Mouse (Mus musculus): ENCODE results near the gene Vmn1r220. TPM values are rescaled to one million over a fixed set of nuclear protein-coding genes. Genes with fewer than 3 reads are reported as not detected.
"Not testable (repeated sequence)": the region's sequence is repeated elsewhere in the genome, so short reads cannot be mapped to it uniquely, and the experiment has no call there.

Gene Vmn1r220
- polyA plus RNA-seq (2015; fragmentation: Nextera tagmentation; extraction: Ambion mirVana), result not detected in 2 replicates

DNA sequence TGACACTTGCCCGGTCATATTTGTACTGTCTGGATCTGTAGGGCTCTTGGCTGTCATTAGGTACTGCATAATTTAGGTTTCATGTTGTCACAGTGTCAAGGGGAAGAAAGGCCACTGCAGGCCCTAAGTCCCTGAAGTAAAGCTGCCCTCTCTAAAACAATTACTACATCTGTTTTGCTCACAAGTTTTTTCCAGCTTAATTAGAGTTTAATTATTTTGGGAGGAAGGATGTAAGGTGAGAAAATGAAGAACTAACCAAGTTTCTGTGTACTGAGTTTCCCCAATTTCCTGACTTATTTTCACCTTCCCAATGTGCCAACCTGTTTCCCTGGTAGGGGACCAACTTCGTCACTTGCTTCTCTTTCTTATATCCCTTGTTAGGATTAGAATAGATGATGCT lies at the start of gene Vmn1r220:
Gene Vmn1r220 (minus strand): TSS at position 101 of the 400 bp plus-strand sequence.
- DNase-seq (ENCODE audit: low spot score), result no peak

- not testable (repeated sequence) for DNase-seq (ENCODE audit: low spot score)
Observed at GRCm38 (mm10) chr13:23235847-23236246, 48.1 kb upstream of the Vmn1r220 start, which contains the start of gene Vmn1r222. Gene Vmn1r222, minus strand, starts transcription at chr13:23235947.

DNA sequence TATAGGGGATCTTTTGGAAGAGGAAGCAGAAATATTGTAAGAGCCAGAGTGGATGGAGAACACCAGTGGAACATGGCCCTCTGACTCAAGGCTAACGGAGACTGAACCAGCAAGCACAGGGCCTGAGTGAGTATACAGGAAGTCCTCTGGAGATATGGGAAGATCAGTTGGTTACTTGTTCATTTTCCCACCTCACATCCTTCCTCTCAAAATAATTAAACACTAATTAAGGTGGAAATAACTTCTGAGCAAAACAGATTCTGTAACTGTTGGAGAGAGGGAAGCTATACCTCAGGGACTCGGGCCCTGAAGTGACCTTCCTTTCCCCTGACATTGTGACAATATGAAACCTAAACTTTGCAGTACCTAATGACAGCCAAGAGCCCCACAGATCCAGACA lies 26.1 kb upstream of the Vmn1r220 start, which contains the start of gene Vmn1r221:
Gene Vmn1r221 (plus strand): TSS at position 301 of the 400 bp plus-strand sequence.
- DNase-seq (ENCODE audit: low spot score), result not testable (repeated sequence)

GRCm38 (mm10) chr13:23203885-23204284 lies 16.1 kb upstream of the Vmn1r220 start:
- DNase-seq (ENCODE audit: low spot score), result not testable (repeated sequence)

- DNase-seq (ENCODE audit: low spot score), result not testable (repeated sequence)
Observed at GRCm38 (mm10) chr13:23166471-23166870, 21.3 kb downstream of the Vmn1r220 start.

DNA sequence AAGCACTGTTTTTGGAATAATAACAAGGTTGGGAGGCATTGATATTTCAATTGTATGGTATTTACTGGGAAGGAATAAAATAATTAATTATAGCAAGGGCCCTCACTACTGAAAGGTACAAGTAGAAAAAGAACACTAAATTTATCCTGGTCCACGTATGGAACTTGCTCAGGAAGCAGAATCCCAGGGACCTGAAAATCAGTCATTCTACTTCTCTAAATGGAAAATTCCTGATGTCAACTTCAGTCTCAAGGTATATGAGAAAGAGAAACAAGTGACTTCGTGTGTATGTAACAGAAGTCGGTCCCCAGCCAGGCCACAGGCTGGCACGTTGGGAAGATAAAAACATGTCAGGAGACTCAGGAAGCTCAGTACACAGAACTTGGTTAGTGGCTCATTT lies 28.8 kb downstream of the Vmn1r220 start, which contains the start of gene Vmn1r219:
Gene Vmn1r219 (plus strand): TSS at position 301 of the 400 bp plus-strand sequence.
- DNase-seq (ENCODE audit: low spot score), result no peak

GRCm38 (mm10) chr13:23157848-23158247 lies 29.9 kb downstream of the Vmn1r220 start:
- DNase-seq (ENCODE audit: low spot score), result no peak

GRCm38 (mm10) chr13:23138880-23139279 lies 48.9 kb downstream of the Vmn1r220 start:
- no peak for DNase-seq (ENCODE audit: low spot score)

DNA sequence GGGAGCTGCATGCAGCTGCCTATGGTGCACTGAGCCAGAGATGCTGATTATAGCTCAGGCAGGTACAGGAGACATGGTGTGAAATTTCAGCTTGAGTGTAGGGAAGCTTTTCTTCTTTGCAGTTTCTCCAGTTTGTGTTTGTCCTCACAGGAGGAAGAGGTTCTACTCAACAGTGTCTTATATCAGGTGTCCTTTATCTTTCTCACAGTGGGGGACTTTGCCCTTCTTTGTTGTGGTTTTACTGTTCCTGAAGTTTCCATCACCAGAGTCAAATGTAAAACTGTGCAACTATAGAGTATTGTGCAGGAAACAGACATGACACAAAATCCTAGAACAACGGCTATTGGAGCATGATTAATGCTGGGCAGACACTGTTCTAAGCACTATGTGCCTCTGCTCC lies 54.3 kb downstream of the Vmn1r220 start:
- no peak for DNase-seq (ENCODE audit: low spot score)

- no peak for DNase-seq (ENCODE audit: low spot score)
Observed at GRCm38 (mm10) chr13:23133099-23133498, 54.7 kb downstream of the Vmn1r220 start, which contains the start of gene Vmn1r218. Gene Vmn1r218, plus strand, starts transcription at chr13:23133155.

Other genes with a start within 250 kb of the Vmn1r220 start
- gene Vmn1r213, start 180.3 kb downstream of the Vmn1r220 start, polyA plus RNA-seq (2015; fragmentation: Nextera tagmentation; extraction: Ambion mirVana), result not detected in 2 replicates
- not detected in 2 replicates for gene Vmn1r214, start 157.6 kb downstream of the Vmn1r220 start, polyA plus RNA-seq (2015; fragmentation: Nextera tagmentation; extraction: Ambion mirVana)
- not detected in 2 replicates for gene Vmn1r215, start 120.0 kb downstream of the Vmn1r220 start, polyA plus RNA-seq (2015; fragmentation: Nextera tagmentation; extraction: Ambion mirVana)
- gene Vmn1r217, start 69.7 kb downstream of the Vmn1r220 start, polyA plus RNA-seq (2015; fragmentation: Nextera tagmentation; extraction: Ambion mirVana), result not detected in 2 replicates
- not detected in 2 replicates for gene Vmn1r218, start 54.8 kb downstream of the Vmn1r220 start, polyA plus RNA-seq (2015; fragmentation: Nextera tagmentation; extraction: Ambion mirVana)
- not detected in 2 replicates for gene Vmn1r219, start 28.7 kb downstream of the Vmn1r220 start, polyA plus RNA-seq (2015; fragmentation: Nextera tagmentation; extraction: Ambion mirVana)
- not detected in 2 replicates for gene Vmn1r221, start 26.2 kb upstream of the Vmn1r220 start, polyA plus RNA-seq (2015; fragmentation: Nextera tagmentation; extraction: Ambion mirVana)
- gene Vmn1r222, start 48.0 kb upstream of the Vmn1r220 start, polyA plus RNA-seq (2015; fragmentation: Nextera tagmentation; extraction: Ambion mirVana), result not detected in 2 replicates
- not detected in 2 replicates for gene Vmn1r223, start 59.2 kb upstream of the Vmn1r220 start, polyA plus RNA-seq (2015; fragmentation: Nextera tagmentation; extraction: Ambion mirVana)
- gene Zfp322a, start 181.2 kb upstream of the Vmn1r220 start, polyA plus RNA-seq (2015; fragmentation: Nextera tagmentation; extraction: Ambion mirVana), result 33.0 and 34.5 TPM in 2 replicates
- 13.8 and 15.1 TPM in 2 replicates for gene Abt1, start 235.9 kb upstream of the Vmn1r220 start, polyA plus RNA-seq (2015; fragmentation: Nextera tagmentation; extraction: Ambion mirVana)